Mouse (Mus musculus) embryonic facial prominence, embryonic 12.5 days (tissue): ENCODE measurements around the gene Csf2rb2. TPM values are rescaled to one million over a fixed set of nuclear protein-coding genes. Genes with fewer than 3 reads are reported as not detected.
"Not testable (repeated sequence)": the region's sequence is repeated elsewhere in the genome, so short reads cannot be mapped to it uniquely, and the experiment has no call there.

Source experiments
- ATAC-seq: fragments of 200-750 bp; cut with Nextera tagmentation; 2 replicates; pipeline ENCODE4 v1.8.0; 2017; ENCODE audit not compliant: insufficient number of reproducible peaks, insufficient read depth, low FRiP score, low TSS enrichment
- H3K27ac ChIP-seq: fragments of 300-500 bp; sonication (generic); 2 replicates; pipeline ENCODE4 v1.5.1; 2016; ENCODE audit warnings: mild to moderate bottlenecking
- H3K27me3 ChIP-seq: fragments of 300-500 bp; sonication (generic); 2 replicates; pipeline ENCODE4 v1.6.1; 2016; ENCODE audit warnings: mild to moderate bottlenecking, moderate library complexity
- H3K36me3 ChIP-seq: fragments of 300-500 bp; sonication (generic); 2 replicates; pipeline ENCODE4 v1.6.1; 2016; ENCODE audit warnings: mild to moderate bottlenecking
- H3K4me1 ChIP-seq: fragments of 300-500 bp; sonication (generic); 2 replicates; pipeline ENCODE4 v1.6.1; 2016
- H3K4me2 ChIP-seq: fragments of 300-500 bp; sonication (generic); replicated peaks from 2 replicates; pipeline ENCODE4 v1.6.1; 2016; ENCODE audit warnings: mild to moderate bottlenecking, moderate library complexity
- H3K4me3 ChIP-seq: fragments of 300-500 bp; sonication (generic); 2 replicates; pipeline ENCODE4 v1.5.1; 2016; ENCODE audit warnings: mild to moderate bottlenecking
- H3K9ac ChIP-seq: fragments of 300-500 bp; sonication (generic); 2 replicates; pipeline ENCODE4 v1.6.1; 2016; ENCODE audit warnings: mild to moderate bottlenecking, moderate library complexity
- H3K9me3 ChIP-seq: fragments of 300-500 bp; sonication (generic); 2 replicates; pipeline ENCODE4 v1.6.1; 2016; ENCODE audit warnings: mild to moderate bottlenecking, moderate library complexity
- WGBS: fragments of 180-500 bp; shearing (Covaris S2); methylation state at CpG from one replicate; pipeline ENCODE4 v1.1.7; 2016; 5-methylcytosine and 5-hydroxymethylcytosine counted together
- polyA plus RNA-seq: library from polyadenylated mRNA; unstranded; fragments of >200 nt; fragmentation: Nextera tagmentation; extraction: Ambion mirVana; gene quantifications from 2 replicates; pipeline ENCODE4 v1.2.1, GENCODE M21; 2016

Gene Csf2rb2
- polyA plus RNA-seq, 1 experiment from 2014 or later: 0.35 TPM

- not testable (repeated sequence) for H3K9me3 ChIP-seq, H3K27me3 ChIP-seq, H3K4me3 ChIP-seq, H3K4me1 ChIP-seq, H3K9ac ChIP-seq, H3K36me3 ChIP-seq, H3K4me2 ChIP-seq, ATAC-seq, H3K27ac ChIP-seq
- WGBS: 76% methylated on average over 6 of the region's 6 CpGs
These were observed 24.5 kb upstream of the Csf2rb2 start for GRCm38 (mm10) chr15:78329972-78330371.

DNA sequence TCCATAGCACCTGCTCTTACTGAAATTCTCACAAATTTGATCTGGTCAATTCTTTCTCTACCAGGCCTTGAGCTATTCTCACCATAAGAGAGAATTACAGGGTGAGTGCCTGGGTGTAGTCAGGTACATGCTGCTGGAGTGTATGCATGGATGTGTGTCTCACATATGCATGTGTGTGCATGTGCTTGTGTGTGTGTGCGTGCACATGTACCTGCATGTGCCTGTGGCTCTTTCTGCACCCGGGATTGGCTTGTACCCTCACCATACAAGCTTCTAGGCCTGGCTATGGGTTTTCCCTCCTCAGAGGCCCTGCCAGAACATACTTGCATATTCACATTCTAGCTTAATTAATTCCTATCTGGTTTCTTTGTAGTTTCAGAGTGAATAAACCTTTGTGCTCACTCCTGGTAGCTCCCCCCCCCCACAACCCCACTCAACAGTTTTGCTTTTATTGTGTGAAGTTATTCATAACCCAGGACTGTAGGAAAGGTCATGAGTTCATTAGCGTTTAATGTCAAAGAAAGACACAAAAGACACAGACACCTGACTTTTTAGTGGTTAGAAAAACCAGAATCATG, 23.1 kb upstream of the Csf2rb2 start:
- H3K4me1 ChIP-seq: no peaks in the 10 kb centered on the region
- H3K9me3 ChIP-seq: no peaks in the 10 kb centered on the region
- no peaks in the 10 kb centered on the region for H3K36me3 ChIP-seq
- no peak overlapping the region for H3K4me2 ChIP-seq
- no peaks in the 10 kb centered on the region for H3K27me3 ChIP-seq
- whole genome bisulfite sequencing: 86% methylated on average over 3 of the region's 3 CpGs
- H3K9ac ChIP-seq: no peak overlapping the region
- H3K27ac ChIP-seq: no peak overlapping the region
- no peak overlapping the region for H3K4me3 ChIP-seq
- ATAC-seq: no peak

- not testable (repeated sequence) for H3K9ac ChIP-seq, H3K4me3 ChIP-seq, H3K27me3 ChIP-seq, ATAC-seq, H3K4me2 ChIP-seq, H3K9me3 ChIP-seq, H3K4me1 ChIP-seq, H3K27ac ChIP-seq, H3K36me3 ChIP-seq
- 73% methylated on average over 6 of the region's 6 CpGs for WGBS
These were observed 22.3 kb upstream of the Csf2rb2 start for GRCm38 (mm10) chr15:78327753-78328341.

GRCm38 (mm10) chr15:78326747-78327146, 21.2 kb upstream of the Csf2rb2 start:
- no peaks in the 10 kb centered on the region for H3K36me3 ChIP-seq
- H3K27ac ChIP-seq: no peak overlapping the region
- H3K9ac ChIP-seq: no peak overlapping the region
- no peak overlapping the region for H3K4me3 ChIP-seq
- WGBS: 86% methylated on average over 10 of the region's 10 CpGs
- no peak overlapping the region for H3K4me2 ChIP-seq
- H3K27me3 ChIP-seq: no peaks in the 10 kb centered on the region
- no peaks in the 10 kb centered on the region for H3K4me1 ChIP-seq
- no peaks in the 10 kb centered on the region for H3K9me3 ChIP-seq
- ATAC-seq: no peak

- Histone ChIP-seq H3K27ac (no peak within 1 kb of the TSS), H3K4me1 (no peaks in the 10 kb centered on the region), H3K4me3 (no peak within 1 kb of the TSS), H3K4me2 (no peak within 1 kb of the TSS), H3K36me3 (no peaks in the 10 kb centered on the region), H3K9ac (no peak within 1 kb of the TSS), H3K27me3 (no peaks in the 10 kb centered on the region), H3K9me3 (no peaks in the 10 kb centered on the region)
- 77% methylated on average over 11 of the region's 11 CpGs for WGBS
- no peak for ATAC-seq
These were observed 20.3 kb upstream of the Csf2rb2 start, which contains the start of gene Csf2rb for GRCm38 (mm10) chr15:78325671-78326339. Gene Csf2rb (plus strand): TSS chr15:78325752.

GRCm38 (mm10) chr15:78324294-78324693, 18.8 kb upstream of the Csf2rb2 start:
- Histone ChIP-seq H3K9me3 (no peaks in the 10 kb centered on the region), H3K9ac (no peak overlapping the region), H3K4me3 (no peak overlapping the region), H3K4me2 (no peak overlapping the region), H3K36me3 (no peaks in the 10 kb centered on the region), H3K4me1 (no peaks in the 10 kb centered on the region), H3K27ac (no peak overlapping the region), H3K27me3 (no peaks in the 10 kb centered on the region)
- ATAC-seq: no peak
- 87% methylated on average over 2 of the region's 2 CpGs for WGBS

DNA sequence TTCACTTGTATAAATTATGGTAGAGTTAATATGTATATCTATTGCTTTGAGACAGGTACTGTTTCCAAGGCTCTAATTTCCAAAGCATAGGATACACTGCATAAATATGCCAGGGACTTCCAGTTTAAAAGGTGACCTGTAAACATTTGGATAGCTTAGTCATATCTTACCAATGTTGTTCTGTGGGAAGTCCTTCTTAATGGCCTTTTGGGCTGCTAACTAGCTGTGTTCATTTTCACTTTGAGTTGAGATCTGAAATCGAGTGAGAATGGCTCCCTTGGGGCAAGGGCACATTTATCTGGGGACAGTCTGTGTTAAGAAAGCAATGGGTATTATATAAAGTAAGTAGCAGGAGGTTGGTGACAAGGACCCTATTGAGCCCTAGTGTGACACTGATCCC, 17.8 kb upstream of the Csf2rb2 start:
- Histone ChIP-seq H3K36me3 (no peaks in the 10 kb centered on the region), H3K27me3 (no peaks in the 10 kb centered on the region), H3K9me3 (no peaks in the 10 kb centered on the region), H3K4me1 (no peaks in the 10 kb centered on the region), H3K9ac (no peak overlapping the region), H3K4me3 (no peak overlapping the region), H3K27ac (no peak overlapping the region), H3K4me2 (no peak overlapping the region)
- ATAC-seq: no peak
- whole genome bisulfite sequencing: 81% methylated on average over 1 of the region's 1 CpGs

DNA sequence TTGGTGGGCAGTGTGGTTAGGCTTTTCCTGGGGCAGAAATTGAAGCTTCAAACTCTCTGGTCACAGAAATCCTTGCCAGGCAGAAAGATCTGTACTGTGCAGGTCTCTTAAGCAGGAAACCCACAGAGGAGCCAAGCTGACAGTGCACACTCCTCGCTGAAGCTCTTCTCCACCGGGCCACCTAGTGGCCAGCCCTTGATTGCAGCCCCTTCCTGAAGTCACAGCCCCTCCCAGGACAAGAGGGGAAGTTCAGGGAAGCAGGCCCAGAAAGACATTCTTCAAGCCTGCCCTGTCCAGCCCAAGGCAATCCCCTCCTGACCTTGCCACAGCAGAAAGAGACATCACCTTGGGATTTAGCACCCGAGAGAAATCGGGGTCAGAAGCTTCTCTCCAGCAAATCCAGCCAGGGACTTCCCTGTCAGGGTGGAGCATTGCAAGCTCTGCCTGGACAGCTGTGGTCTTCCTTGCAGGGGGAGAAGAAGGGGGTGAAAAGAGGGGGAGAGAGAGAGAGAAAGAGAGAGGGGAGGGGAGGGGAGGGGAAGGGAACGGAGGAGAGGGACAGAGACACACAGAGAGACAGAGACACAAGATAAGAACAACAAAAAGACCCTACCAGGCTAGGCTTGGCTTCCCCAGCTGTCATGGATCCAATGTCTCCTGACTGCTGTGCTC, 15.4 kb upstream of the Csf2rb2 start:
- WGBS: 18% methylated on average over 5 of the region's 5 CpGs
- ATAC-seq: no peak
- H3K4me1 ChIP-seq: no peaks in the 10 kb centered on the region
- H3K36me3 ChIP-seq: no peaks in the 10 kb centered on the region
- H3K9ac ChIP-seq: no peak overlapping the region
- no peaks in the 10 kb centered on the region for H3K9me3 ChIP-seq
- no peak overlapping the region for H3K27ac ChIP-seq
- no peaks in the 10 kb centered on the region for H3K27me3 ChIP-seq
- no peak overlapping the region for H3K4me2 ChIP-seq
- no peak overlapping the region for H3K4me3 ChIP-seq

DNA sequence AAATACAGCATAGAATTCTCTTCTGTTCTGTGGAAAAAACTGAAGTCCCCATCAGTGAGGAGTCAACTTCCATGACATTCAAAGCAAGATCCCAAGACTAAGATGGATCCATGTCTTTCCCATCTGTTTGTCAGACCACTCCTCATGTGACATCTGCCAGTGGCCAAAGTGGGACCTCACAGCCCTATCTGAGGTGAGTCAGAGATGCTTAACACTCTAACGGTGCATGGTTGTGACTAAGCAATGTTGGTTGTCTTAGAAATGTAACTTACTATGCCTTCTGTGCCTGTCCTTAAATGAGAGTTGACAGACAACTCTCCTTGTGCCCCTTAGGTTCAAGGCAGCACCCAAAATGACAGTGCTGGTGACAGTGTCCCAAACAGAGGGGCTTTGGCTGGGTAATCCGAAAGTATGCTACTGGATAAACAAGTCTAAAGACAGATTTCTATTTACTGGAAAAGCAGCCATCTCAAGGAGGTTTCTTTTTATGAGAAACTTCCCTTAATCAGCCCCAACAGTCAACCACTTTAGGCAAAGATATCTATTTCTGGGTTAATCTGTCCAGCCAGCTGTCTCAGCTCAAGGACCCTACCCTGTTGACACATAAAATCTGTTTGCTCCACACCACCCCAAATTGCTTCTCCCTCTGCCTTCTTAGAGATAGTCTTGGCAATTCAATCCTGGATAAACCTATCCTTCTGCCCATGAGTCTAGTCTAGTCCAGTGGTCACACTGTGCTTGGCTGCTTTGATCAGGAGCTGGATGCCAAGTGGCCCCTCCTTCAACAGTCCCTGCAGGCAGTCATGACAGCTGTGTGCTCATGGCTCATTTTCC, 13.0 kb upstream of the Csf2rb2 start:
- H3K4me2 ChIP-seq, H3K9me3 ChIP-seq, H3K4me1 ChIP-seq, H3K27ac ChIP-seq, H3K4me3 ChIP-seq, H3K27me3 ChIP-seq, H3K9ac ChIP-seq, H3K36me3 ChIP-seq, ATAC-seq: not testable (repeated sequence)
- 80% methylated on average over 2 of the region's 2 CpGs for WGBS

GRCm38 (mm10) chr15:78313659-78314058, 8.1 kb upstream of the Csf2rb2 start:
- not testable (repeated sequence) for H3K36me3 ChIP-seq, ATAC-seq, H3K9ac ChIP-seq, H3K4me3 ChIP-seq, H3K27ac ChIP-seq, H3K9me3 ChIP-seq, H3K27me3 ChIP-seq, H3K4me1 ChIP-seq, H3K4me2 ChIP-seq
- WGBS: 85% methylated on average over 5 of the region's 5 CpGs

GRCm38 (mm10) chr15:78312421-78313233, 7.1 kb upstream of the Csf2rb2 start:
- WGBS: 65% methylated on average over 4 of the region's 4 CpGs
- not testable (repeated sequence) for H3K27ac ChIP-seq, H3K4me1 ChIP-seq, H3K9ac ChIP-seq, H3K9me3 ChIP-seq, H3K4me3 ChIP-seq, H3K36me3 ChIP-seq, H3K4me2 ChIP-seq, H3K27me3 ChIP-seq, ATAC-seq
